Mouse (Mus musculus): Measurements from ENCODE around the gene Ccl17.
"Not testable (repeated sequence)": the region's sequence is repeated elsewhere in the genome, so short reads cannot be mapped to it uniquely, and the experiment has no call there.

Ccl17 gene

GRCm38 (mm10) chr8:94826210-94826609 is 16.0 kb downstream of the Ccl17 start:
- no peak for DNase-seq (ENCODE audit: low spot score)

GRCm38 (mm10) chr8:94828284-94828683 is 18.0 kb downstream of the Ccl17 start:
- no peak for DNase-seq (ENCODE audit: low spot score)

- DNase-seq (ENCODE audit: low spot score): not testable (repeated sequence)
Observed at GRCm38 (mm10) chr8:94833901-94834405, 23.7 kb downstream of the Ccl17 start.

GRCm38 (mm10) chr8:94835751-94836150 is 25.5 kb downstream of the Ccl17 start:
- DNase-seq (ENCODE audit: low spot score): not testable (repeated sequence)

GRCm38 (mm10) chr8:94836456-94837240 is 26.4 kb downstream of the Ccl17 start:
- no peak for DNase-seq (ENCODE audit: low spot score)

GRCm38 (mm10) chr8:94837662-94838574 is 27.7 kb downstream of the Ccl17 start, which contains the start of the genes Coq9 and Ciapin1:
Coq9 (plus strand) TSS chr8:94838321.
Ciapin1 (minus strand) TSS chr8:94838358.
- DNase-seq (ENCODE audit: low spot score): peak; percentile 83

GRCm38 (mm10) chr8:94838600-94838999 is 28.3 kb downstream of the Ccl17 start:
- DNase-seq (ENCODE audit: low spot score): peak; percentile 58

- DNase-seq (ENCODE audit: low spot score): no peak
Observed at GRCm38 (mm10) chr8:94841183-94841582, 30.9 kb downstream of the Ccl17 start.

- no peak for DNase-seq (ENCODE audit: low spot score)
Observed at GRCm38 (mm10) chr8:94850049-94850448, 39.8 kb downstream of the Ccl17 start.

- not testable (repeated sequence) for DNase-seq (ENCODE audit: low spot score)
Observed at GRCm38 (mm10) chr8:94854761-94855160, 44.5 kb downstream of the Ccl17 start.

GRCm38 (mm10) chr8:94857011-94857345 is 46.7 kb downstream of the Ccl17 start:
- no peak for DNase-seq (ENCODE audit: low spot score)

- DNase-seq (ENCODE audit: low spot score): peak; percentile 75
Observed at GRCm38 (mm10) chr8:94857346-94858173, 47.3 kb downstream of the Ccl17 start, which contains the start of gene Polr2c. Polr2c (plus strand) TSS chr8:94857450.

GRCm38 (mm10) chr8:94861352-94861910 is 51.2 kb downstream of the Ccl17 start:
- no peak for DNase-seq (ENCODE audit: low spot score)

Measured in layer of hippocampus, adult 9-10 months (tissue).